Mouse (Mus musculus): ENCODE measurements around the gene Slc25a25.

GRCm38 (mm10) chr2:32452441-32452971 is 1.3 kb upstream of the Slc25a25 start:
- TF ChIP-seq POLR2AphosphoS2 (IDR thresholded peaks at IDR 0.05; ENCODE audit: low read depth, low read length) (no peak), CTCF (conservative IDR thresholded peaks at IDR 0.05 in 1 of 2, IDR thresholded peaks at IDR 0.05 in 1 of 2; ENCODE audit: low read depth in 2 of 2, low read length in 2 of 2) (no peak), MEF2A (IDR thresholded peaks at IDR 0.05; ENCODE audit: borderline replicate concordance, low read depth, low read length) (no peak), POLR2A (IDR thresholded peaks at IDR 0.05; ENCODE audit: low read depth, low read length) (no peak), BHLHE40 (IDR thresholded peaks at IDR 0.05; ENCODE audit: low read depth, low read length) (no peak), CHD2 (IDR thresholded peaks at IDR 0.05; ENCODE audit: low read length) (no peak), ZC3H11A (IDR thresholded peaks at IDR 0.05; ENCODE audit: low read depth, low read length) (no peak), RCOR1 (conservative IDR thresholded peaks at IDR 0.05; ENCODE audit: low read depth, low read length) (no peak), MAFK (IDR thresholded peaks at IDR 0.05; ENCODE audit: insufficient replicate concordance, low read length) (no peak), MAX (IDR thresholded peaks at IDR 0.05; ENCODE audit: low read length) (no peak)
